Mouse (Mus musculus) erythroid progenitor cell, adult 5-6 weeks (primary cell): ENCODE measurements around the gene Klhl42. TPM values are rescaled to one million over a fixed set of nuclear protein-coding genes. Genes with fewer than 3 reads are reported as not detected.

Experiments
- ATAC-seq: replicated peaks from 2 replicates; pipeline ENCODE4 v1.8.0; 2016; ENCODE audit warnings: moderate number of reproducible peaks, mild to moderate bottlenecking, moderate TSS enrichment, inconsistent platforms; ENCODE audit not compliant: poor library complexity, low FRiP score, severe bottlenecking
- total RNA-seq, 2 experiments: library from RNA; stranded (forward) in 1 of 2; stranded (reverse) in 1 of 2; fragments of 150-400 nt in 1 of 2; fragments of 186-747, 209-891 nt in 1 of 2; gene quantifications; 2 replicates each; pipeline versions ENCODE4 v1.2.3 to v1.2.4; 2015 to 2017; ENCODE audit warnings: low replicate concordance in 2 of 2

The Klhl42 gene
- total RNA-seq (2015; ENCODE audit: low replicate concordance): 1.8 and 2.1 TPM in 2 replicates
- 0.30 and 0.64 TPM in 2 replicates for total RNA-seq (2017; ENCODE audit: low replicate concordance)

DNA sequence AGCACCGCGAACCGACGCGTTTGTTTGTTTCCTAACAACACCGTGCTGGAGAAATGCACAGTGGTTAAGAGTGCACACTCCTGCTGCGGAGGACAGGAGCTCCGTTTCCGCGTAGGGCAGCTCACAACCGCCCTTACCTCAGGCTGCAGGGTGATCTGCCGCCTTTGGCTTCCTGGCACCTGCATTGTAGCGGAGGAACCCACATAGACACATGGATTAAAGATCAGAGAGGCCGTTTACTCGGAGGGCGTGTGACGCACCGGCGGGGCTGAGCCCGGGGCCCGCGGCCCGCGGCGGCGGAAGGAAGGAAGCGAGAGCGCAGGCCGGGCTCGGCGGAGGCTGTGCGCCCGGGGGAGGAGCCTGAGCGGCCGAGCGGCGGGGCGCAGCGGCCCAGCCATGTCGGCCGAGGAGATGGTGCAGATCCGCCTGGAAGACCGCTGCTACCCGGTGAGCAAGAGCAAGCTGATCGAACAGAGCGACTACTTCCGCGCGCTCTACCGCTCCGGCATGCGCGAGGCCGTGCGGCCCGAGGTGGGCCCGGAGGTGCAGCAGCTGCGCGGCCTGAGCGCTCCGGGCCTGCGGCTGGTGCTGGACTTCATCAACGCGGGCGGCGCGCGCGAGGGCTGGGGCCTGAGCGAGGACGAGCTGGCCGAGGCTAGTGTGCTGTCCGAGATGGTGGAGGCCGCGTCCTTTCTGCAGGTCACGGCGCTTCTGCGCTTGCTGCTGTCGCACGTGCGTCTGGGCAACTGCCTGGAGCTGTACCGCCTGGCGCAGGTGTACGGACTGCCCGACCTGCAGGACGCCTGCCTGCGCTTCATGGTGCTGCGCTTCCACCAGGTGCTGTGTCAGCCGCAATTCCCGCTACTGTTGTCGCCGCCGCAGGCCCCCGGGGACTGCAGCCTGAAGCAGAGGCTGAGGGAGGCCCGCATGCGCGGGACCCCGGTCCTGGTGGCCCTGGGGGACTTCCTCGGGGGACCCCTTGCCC, at the start of gene Klhl42:
Gene Klhl42 (plus strand): TSS at position 244 of the 985 bp plus-strand sequence.
- ATAC-seq: no peak; the same call in 1 of the 2 replicates

- peak; percentile 99 for ATAC-seq
These were observed 48.6 kb upstream of the Klhl42 start, which contains the start of gene Mrps35 for GRCm38 (mm10) chr6:147042291-147043290. Gene Mrps35, plus strand, starts transcription at chr6:147042764.

GRCm38 (mm10) chr6:147043633-147044032, 47.5 kb upstream of the Klhl42 start:
- ATAC-seq: no peak

DNA sequence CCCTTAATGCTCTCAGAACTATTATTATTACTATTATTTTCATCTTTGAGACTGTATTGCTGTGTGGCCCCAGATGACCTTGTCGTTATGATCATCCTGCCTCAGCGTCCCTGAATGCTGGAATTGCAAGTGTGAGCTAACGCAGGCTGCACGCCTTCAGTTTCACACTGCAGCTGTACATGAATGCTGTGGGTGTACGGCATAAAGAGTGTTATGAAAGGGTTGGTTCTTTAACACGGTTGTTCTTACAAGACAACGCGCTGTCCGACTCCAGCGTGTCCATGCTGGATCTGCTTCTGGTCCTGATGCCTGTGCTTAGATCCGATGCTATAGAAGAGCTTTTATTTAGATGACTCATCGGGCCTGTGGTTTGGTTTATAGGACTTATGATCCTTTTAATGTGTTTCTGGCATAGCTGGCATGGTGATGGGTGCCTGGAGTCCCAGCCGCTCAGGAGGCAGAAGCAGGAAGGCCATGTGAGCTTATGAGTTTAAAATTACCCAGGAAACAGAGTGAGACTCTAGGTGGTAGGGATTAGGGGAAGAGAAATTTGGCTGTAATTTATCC, 41.9 kb upstream of the Klhl42 start:
- no peak for ATAC-seq

DNA sequence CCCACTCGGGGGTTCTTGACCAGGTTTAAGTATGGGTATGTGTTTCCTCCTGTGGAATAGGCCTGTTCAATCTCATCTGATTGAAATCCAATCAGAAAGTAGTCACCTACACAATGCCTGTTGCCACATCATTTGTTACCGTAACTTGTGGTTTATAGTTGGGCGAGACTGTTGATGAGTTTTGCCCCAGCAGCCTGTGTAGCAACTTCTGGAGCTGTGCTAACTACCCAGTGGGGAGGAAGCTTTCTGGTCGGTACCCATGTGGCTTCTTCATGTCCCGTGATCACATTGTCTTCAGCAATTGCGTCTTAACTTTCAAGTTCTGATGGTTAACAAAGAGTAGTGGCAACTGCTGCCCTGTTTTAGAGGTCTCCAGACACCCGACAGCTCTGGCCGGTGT, 39.5 kb upstream of the Klhl42 start:
- no peak for ATAC-seq

- no peak for ATAC-seq
These were observed 38.7 kb upstream of the Klhl42 start for GRCm38 (mm10) chr6:147052440-147052839.

- no peak for ATAC-seq
These were observed 37.2 kb upstream of the Klhl42 start for GRCm38 (mm10) chr6:147053785-147054646.

- no peak for ATAC-seq
These were observed 35.7 kb upstream of the Klhl42 start for GRCm38 (mm10) chr6:147055374-147055977.

DNA sequence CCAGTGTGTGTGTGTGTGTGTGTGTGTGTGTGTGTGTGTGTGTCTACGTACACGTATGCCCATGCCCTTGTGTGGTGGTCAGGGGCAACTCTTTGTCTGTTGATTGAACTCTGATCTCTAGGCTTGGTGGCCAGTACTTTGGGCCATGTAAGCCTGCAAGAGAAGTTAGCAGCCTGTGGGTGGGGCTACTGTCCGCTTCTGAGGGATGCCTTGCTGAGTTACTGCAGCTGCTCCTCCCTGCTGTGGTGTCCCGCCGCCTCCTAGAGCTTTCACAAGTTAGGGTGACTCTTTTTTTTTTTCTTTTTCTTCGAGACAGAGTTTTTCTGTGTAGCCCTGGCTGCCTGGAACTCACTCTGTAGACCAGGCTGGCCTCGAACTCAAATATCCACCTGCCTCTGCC, 31.9 kb upstream of the Klhl42 start:
- no peak for ATAC-seq

DNA sequence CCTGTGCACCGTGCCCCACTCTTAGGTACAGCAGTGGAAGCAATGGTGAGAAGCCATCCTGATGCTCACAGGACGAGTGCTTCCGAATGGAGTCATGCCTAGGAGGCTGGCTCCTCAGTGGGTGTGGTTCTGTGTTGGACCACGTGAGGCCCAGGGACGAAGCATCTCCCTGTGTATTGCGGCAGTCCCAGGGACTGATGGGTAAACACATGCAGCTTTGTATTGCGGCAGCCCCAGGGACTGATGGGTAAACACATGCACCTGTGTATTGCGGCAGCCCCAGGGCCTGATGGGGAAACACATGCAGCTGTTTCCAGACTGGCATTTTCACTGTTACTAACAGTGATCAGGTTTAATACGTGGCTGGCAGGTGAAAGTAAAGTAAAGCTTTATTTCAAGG, 29.5 kb upstream of the Klhl42 start:
- no peak for ATAC-seq

GRCm38 (mm10) chr6:147062034-147062433, 29.1 kb upstream of the Klhl42 start:
- no peak for ATAC-seq

DNA sequence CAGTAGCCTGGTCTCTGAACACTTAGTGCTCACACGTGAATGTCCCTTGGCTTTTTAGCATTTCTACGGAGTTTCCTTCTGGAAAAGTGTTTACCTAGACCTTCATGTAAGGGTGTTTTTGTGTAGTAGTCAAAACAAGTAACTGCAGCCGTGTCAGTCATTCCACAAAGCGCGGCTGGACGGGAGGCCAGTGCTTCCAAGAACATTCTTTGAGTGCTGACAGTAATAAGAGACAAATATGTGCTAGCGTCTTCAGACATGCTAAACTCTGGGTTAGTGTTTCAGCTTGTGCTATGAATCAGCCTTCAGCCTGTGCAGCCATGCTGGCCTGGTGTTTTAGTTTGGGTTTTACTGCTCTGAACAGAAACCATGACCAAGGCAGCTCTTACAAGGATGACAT, 28.5 kb upstream of the Klhl42 start:
- no peak for ATAC-seq

DNA sequence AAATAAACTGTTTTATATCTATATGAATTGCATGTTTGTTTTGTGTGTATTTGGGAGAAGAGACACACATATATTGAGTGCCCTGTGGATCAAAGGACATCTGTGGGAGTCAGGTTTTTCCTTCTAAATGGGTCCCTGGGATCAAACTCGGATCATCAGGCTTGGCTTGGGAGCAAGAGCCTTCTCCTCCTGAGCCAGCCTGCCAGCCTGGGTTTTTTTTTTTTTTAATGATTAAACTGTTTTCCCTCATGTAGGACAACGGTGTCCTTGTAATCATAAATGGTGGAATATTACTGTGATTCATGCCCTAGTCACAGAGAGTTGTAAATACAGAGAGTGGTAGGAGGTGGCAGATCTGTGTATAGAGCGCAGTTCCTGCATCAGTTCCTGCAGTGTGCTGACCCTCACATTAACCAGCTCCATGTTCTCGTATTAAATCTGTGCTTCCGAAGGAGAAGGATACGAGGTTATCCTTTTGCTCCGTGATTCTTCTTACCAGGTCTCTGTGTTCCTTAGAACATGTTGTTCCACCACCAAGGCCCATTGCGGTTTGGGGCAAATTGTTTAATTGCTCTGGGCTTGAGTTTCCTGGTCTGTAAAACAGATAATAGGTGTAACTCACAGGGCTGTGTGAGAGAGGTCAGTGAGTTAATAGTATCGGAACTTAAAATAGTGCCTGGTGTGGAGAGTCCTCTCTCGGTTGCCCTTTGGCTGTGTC, 26.8 kb upstream of the Klhl42 start:
- no peak for ATAC-seq

DNA sequence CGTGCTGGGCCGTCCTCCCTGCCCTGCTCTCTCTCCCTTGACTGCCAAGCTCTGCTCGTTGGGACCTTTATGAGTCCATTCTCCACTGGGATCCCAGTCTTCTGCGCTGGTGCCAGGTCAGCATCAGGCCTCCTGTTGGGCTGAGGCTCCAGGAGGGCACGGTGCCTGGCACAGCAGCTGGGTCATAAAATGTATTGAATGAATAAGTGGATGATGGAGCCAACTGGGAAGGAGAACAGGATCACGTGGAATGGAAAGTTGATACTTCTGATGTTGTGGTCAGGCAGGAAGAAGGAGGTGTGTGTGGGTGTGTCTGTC, 26.3 kb upstream of the Klhl42 start:
- no peak for ATAC-seq

GRCm38 (mm10) chr6:147075808-147076387, 15.3 kb upstream of the Klhl42 start:
- no peak for ATAC-seq

DNA sequence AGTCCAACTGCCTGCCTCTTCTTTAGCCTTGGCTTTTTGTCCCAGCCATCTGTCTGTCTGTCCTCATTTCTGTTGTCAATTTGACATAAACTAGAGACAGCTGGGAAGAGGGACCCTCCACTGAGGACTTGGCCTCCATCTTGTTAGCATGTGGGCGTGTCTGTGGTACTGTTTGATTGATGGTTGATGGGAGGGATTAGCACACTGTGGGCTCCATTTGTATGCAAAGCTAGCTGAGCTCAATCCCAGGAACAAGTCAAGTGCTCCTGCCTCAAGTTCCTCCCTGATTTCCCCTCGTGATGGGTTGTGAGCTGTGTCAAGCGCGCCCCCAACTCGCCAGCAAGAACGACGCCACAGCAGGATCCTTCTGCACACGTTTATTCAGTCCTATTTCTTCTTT, 14.3 kb upstream of the Klhl42 start:
- no peak for ATAC-seq

DNA sequence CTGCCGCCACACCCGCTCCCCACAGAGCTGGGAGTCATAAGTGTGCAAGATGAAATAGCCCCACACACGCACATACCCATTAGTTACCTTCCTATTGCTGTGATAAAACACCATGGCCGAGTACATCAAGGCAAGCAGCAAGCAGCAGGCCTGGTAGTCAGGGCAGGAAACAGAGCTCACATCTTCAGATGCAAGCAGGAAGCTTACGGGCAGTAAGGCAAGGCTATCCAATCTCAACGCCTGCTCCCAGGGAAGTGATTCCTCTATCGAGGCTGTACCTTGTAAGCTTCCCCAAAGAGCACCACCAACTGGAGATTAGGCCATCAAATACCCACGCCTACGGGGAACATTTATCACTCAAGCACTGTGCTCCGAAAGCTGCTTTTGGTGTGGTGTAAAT, 11.3 kb upstream of the Klhl42 start:
- ATAC-seq: no peak
